Mouse (Mus musculus): ENCODE data around the gene Fbxo8.

GRCm38 (mm10) chr8:56508952-56509479 is 41.9 kb upstream of the Fbxo8 start:
- no peak for TF ChIP-seq POLR2A (IDR thresholded peaks at IDR 0.05; ENCODE audit: low read depth, low read length)
- TF ChIP-seq NELFE (IDR thresholded peaks at IDR 0.05; ENCODE audit: low read depth, low read length) = no peak
- TF ChIP-seq RAD21 (IDR thresholded peaks at IDR 0.05; ENCODE audit: low read depth, low read length) = no peak
- no peak for TF ChIP-seq CTCF (conservative IDR thresholded peaks at IDR 0.05 in 1 of 2, IDR thresholded peaks at IDR 0.05 in 1 of 2; ENCODE audit: low read depth in 2 of 2, low read length in 2 of 2)
- no peak for TF ChIP-seq MYC (IDR thresholded peaks at IDR 0.05; ENCODE audit: low read depth, low read length)
